Mouse (Mus musculus): Measurements from ENCODE around the gene Akap8l. TPM values are rescaled to one million over a fixed set of nuclear protein-coding genes. Genes with fewer than 3 reads are reported as not detected.

Akap8l gene
- polyA plus RNA-seq, 1 experiment from 2014 or later, result 62.6 TPM

- H3K4me3 ChIP-seq (replicated peaks), result no peak overlapping the region
- ATAC-seq, result no peak
- no peak overlapping the region for H3K4me2 ChIP-seq (replicated peaks)
- H3K9me3 ChIP-seq, result no peaks in the 10 kb centered on the region
- H3K27ac ChIP-seq, result no peak overlapping the region
- peaks cover 63% of the 10 kb centered on the region for H3K36me3 ChIP-seq
- H3K27me3 ChIP-seq (replicated peaks), result no peaks in the 10 kb centered on the region
- no peaks in the 10 kb centered on the region for H3K4me1 ChIP-seq (replicated peaks)
- H3K9ac ChIP-seq, result no peak overlapping the region
- 77% methylated on average over 2 of the region's 2 CpGs for WGBS
These were observed 14.5 kb downstream of the Akap8l start for GRCm38 (mm10) chr17:32335869-32336268.

DNA sequence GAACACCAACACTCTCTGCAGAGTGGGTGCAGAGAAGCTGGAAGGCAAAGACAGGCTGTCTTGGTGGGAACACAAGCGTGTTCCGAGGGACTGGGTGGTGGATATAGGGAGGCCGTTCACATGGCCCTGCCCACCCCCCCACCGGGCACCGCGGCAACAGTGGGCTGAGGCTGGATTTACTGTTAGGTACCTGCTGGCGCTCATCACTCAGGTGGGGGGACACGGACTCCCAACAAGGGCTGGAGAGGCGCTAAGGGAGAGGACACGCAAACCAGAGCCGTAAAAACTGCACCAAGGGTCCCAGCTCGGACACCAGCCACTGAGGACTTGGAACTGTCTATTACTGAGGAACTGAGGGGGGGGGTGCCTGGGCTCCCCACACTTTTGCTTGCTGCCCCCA lies 15.5 kb downstream of the Akap8l start:
- no peak for ATAC-seq
- Histone ChIP-seq H3K36me3 (peaks cover 63% of the 10 kb centered on the region), H3K4me1 (replicated peaks) (no peaks in the 10 kb centered on the region), H3K4me2 (replicated peaks) (no peak overlapping the region), H3K9ac (no peak overlapping the region), H3K9me3 (no peaks in the 10 kb centered on the region), H3K4me3 (replicated peaks) (no peak overlapping the region), H3K27me3 (replicated peaks) (no peaks in the 10 kb centered on the region), H3K27ac (no peak overlapping the region)
- 92% methylated on average over 12 of the region's 12 CpGs for WGBS

- Histone ChIP-seq H3K4me2 (replicated peaks) (no peak overlapping the region), H3K9me3 (no peaks in the 10 kb centered on the region), H3K4me1 (replicated peaks) (no peaks in the 10 kb centered on the region), H3K9ac (no peak overlapping the region), H3K4me3 (replicated peaks) (no peak overlapping the region), H3K27me3 (replicated peaks) (no peaks in the 10 kb centered on the region), H3K27ac (no peak overlapping the region), H3K36me3 (peaks cover 59% of the 10 kb centered on the region)
- 72% methylated on average over 31 of the region's 31 CpGs for WGBS
- ATAC-seq, result peak; percentile 58
These were observed 16.6 kb downstream of the Akap8l start for GRCm38 (mm10) chr17:32333675-32334303.

DNA sequence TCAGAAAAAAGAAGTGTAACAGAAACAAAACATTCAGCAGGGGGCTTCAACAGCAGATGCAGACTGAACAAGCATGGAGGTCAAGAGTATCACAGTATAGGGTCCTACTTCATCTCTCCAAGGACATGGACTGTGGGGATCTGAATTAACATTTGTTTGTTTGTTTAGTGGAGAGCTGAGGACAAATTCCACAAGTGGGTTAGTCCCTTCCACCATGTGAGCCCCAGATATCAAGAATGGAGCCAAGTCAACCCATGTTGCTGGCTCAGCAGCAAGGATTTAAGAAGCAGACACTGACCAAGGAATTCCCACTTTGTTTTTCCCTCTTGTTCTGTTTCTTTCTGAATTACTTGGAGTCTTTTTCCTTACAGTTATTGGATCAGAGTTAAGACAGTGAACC lies 22.9 kb downstream of the Akap8l start:
- no peak overlapping the region for H3K27ac ChIP-seq
- H3K4me2 ChIP-seq (replicated peaks), result no peak overlapping the region
- no peaks in the 10 kb centered on the region for H3K27me3 ChIP-seq (replicated peaks)
- no peaks in the 10 kb centered on the region for H3K9me3 ChIP-seq
- H3K4me1 ChIP-seq (replicated peaks), result no peaks in the 10 kb centered on the region
- no peak for ATAC-seq
- H3K36me3 ChIP-seq, result peaks cover 14% of the 10 kb centered on the region
- no peak overlapping the region for H3K9ac ChIP-seq
- H3K4me3 ChIP-seq (replicated peaks), result no peak overlapping the region

DNA sequence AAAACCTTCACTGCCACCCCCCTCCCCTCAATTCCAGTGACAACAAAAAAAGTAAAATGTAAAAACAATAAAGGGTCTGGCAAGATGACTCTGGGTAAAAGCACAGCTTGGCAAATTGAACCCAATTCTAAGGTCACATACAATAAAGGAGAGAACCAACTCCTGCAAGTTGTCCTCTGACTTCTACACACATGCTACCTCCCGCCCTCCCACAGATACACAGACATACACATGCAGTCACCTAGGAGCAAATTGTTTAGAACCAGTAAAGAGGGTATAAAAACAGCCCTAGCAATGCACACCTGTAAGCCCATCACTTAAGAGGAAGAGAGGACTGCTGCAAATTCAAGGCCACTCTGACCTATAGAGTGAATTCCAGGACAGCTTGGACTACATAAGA lies 27.6 kb downstream of the Akap8l start:
- peaks cover 6% of the 10 kb centered on the region; the same call in 1 of the 2 replicates for H3K36me3 ChIP-seq
- no peak for ATAC-seq

GRCm38 (mm10) chr17:32321836-32322235 lies 28.6 kb downstream of the Akap8l start:
- H3K4me1 ChIP-seq (replicated peaks), result peaks cover 9% of the 10 kb centered on the region
- H3K4me3 ChIP-seq (replicated peaks), result peak overlapping the region; percentile 69
- 24% methylated on average over 6 of the region's 6 CpGs for WGBS
- H3K9ac ChIP-seq, result peak overlapping the region; percentile 83
- no peak; the same call in 1 of the 2 replicates for ATAC-seq
- peak overlapping the region; percentile 91 for H3K27ac ChIP-seq
- peaks cover 10% of the 10 kb centered on the region for H3K36me3 ChIP-seq
- peak overlapping the region; percentile 77 for H3K4me2 ChIP-seq (replicated peaks)
- no peaks in the 10 kb centered on the region for H3K9me3 ChIP-seq
- H3K27me3 ChIP-seq (replicated peaks), result no peaks in the 10 kb centered on the region

More for the DNA sequence above, 27.6 kb downstream of the Akap8l start:
- Histone ChIP-seq H3K27me3 (replicated peaks) (no peaks in the 10 kb centered on the region), H3K9me3 (no peaks in the 10 kb centered on the region), H3K4me1 (replicated peaks) (peaks cover 9% of the 10 kb centered on the region), H3K4me3 (replicated peaks) (no peak overlapping the region), H3K9ac (no peak overlapping the region), H3K4me2 (replicated peaks) (no peak overlapping the region), H3K27ac (no peak overlapping the region)
- WGBS, result 94% methylated on average over 1 of the region's 1 CpGs

DNA sequence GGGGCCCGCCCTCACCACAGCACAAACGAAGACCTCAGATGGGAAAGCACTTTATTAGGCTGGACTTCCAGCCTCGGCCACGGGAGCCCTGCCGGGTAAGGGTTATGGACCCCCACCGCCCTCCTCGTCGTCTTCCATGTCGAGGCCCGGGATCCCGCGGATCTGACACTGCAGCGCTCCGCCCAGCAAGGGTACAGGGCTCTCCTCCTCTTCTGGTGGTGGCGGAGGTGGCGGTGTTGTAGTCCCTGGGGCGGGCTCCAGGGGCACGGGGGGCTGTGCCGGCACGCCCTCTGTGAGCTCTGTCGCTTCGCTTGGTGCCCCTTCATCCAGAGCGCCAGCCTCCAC lies 29.0 kb downstream of the Akap8l start:
- Histone ChIP-seq H3K4me2 (replicated peaks) (peak overlapping the region; percentile 77), H3K36me3 (peaks cover 15% of the 10 kb centered on the region), H3K4me3 (replicated peaks) (peak overlapping the region; percentile 69), H3K9me3 (no peaks in the 10 kb centered on the region), H3K27me3 (replicated peaks) (no peaks in the 10 kb centered on the region), H3K9ac (peak overlapping the region; percentile 83), H3K27ac (peak overlapping the region; percentile 91), H3K4me1 (replicated peaks) (peaks cover 9% of the 10 kb centered on the region)
- peak; percentile 78 for ATAC-seq
- 0% methylated on average over 23 of the region's 23 CpGs for WGBS

DNA sequence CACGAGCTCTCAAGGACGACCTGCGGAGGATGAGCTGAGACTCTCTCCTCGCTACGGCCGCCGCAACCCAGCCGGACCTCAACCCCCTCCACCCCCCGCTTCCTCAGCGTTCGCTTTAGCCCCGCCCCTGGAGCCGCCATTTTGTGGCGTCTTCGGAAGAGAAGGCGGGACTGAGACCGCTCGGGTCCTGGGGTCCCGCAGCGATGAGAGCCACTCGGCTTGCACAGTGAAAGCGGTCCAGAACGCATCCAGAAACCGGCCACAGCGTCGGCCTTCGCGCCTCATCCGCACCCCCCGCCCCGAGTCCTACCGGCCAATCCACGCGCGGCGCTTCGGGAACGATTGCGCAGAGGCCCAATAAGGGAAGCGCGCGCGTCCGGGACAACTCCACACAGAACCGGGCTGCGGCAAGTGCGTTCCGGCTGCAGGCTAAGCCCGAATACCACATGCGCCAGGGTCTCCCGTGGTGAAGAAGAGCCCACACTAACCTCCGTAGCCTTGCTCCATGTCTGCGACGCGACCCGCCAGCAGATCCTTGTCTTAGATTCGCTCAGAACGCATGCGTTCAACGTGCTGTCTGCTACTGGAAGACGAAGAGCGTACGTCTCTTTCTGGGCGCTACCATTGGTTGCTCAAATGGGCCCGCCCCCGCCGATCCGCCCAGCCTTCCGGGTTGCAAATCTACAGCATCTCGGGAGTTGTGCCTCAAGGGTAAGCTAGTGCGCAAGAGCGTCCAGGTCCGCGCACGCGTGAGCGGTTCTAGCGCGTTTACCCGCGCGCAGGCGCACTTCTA lies 29.6 kb downstream of the Akap8l start, which contains the start of gene Akap8:
TSS of gene Akap8 (minus strand) at position 642 of the 793 bp plus-strand sequence.
- peak within 1 kb of the TSS; percentile 83 for H3K9ac ChIP-seq

GRCm38 (mm10) chr17:32319950-32320349 lies 30.5 kb downstream of the Akap8l start:
- peaks cover 29% of the 10 kb centered on the region for H3K36me3 ChIP-seq
- H3K27ac ChIP-seq, result peak overlapping the region; percentile 98
- H3K9ac ChIP-seq, result peak overlapping the region; percentile 79
- H3K27me3 ChIP-seq (replicated peaks), result no peaks in the 10 kb centered on the region
- H3K9me3 ChIP-seq, result no peaks in the 10 kb centered on the region
- under 1% methylated on average over 7 of the region's 7 CpGs for WGBS
- peaks cover 9% of the 10 kb centered on the region for H3K4me1 ChIP-seq (replicated peaks)
- no peak for ATAC-seq
- peak overlapping the region; percentile 77 for H3K4me2 ChIP-seq (replicated peaks)
- H3K4me3 ChIP-seq (replicated peaks), result peak overlapping the region; percentile 69

More for the DNA sequence above, 29.6 kb downstream of the Akap8l start, which contains the start of gene Akap8:
- H3K27ac ChIP-seq, result peak within 1 kb of the TSS; percentile 98
- ATAC-seq, result peak; percentile 98
- H3K4me2 ChIP-seq (replicated peaks), result peak within 1 kb of the TSS; percentile 77
- H3K27me3 ChIP-seq (replicated peaks), result no peaks in the 10 kb centered on the region
- no peaks in the 10 kb centered on the region for H3K9me3 ChIP-seq
- H3K4me1 ChIP-seq (replicated peaks), result peaks cover 9% of the 10 kb centered on the region
- peaks cover 20% of the 10 kb centered on the region for H3K36me3 ChIP-seq
- under 1% methylated on average over 83 of the region's 83 CpGs for WGBS
- H3K4me3 ChIP-seq (replicated peaks), result peak within 1 kb of the TSS; percentile 69

DNA sequence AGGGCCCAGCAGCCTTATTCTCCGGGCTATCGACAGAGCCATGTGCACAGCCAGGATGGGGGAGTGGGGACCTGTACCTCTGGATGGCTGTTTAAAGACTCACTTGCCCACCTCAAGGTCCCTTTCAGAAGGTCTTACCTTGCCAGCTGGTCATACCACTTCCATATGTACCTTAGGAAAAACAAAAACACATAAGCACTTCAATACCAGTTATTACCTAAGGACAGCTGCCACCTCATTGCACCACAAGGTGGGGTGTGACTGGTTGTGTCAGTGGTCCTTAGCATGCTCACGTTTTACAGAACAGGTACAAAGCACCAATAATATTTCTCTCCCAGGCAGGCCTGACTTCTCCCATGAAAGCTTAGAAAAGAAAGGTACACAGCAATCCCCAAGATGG lies 32.7 kb downstream of the Akap8l start:
- Histone ChIP-seq H3K27ac (no peak overlapping the region), H3K36me3 (peaks cover 48% of the 10 kb centered on the region), H3K4me1 (replicated peaks) (peaks cover 9% of the 10 kb centered on the region), H3K4me2 (replicated peaks) (no peak overlapping the region), H3K9ac (no peak overlapping the region), H3K4me3 (replicated peaks) (no peak overlapping the region), H3K27me3 (replicated peaks) (no peaks in the 10 kb centered on the region), H3K9me3 (no peaks in the 10 kb centered on the region)
- 89% methylated on average over 3 of the region's 3 CpGs for WGBS
- no peak for ATAC-seq

- no peak overlapping the region for H3K9ac ChIP-seq
- no peaks in the 10 kb centered on the region for H3K9me3 ChIP-seq
- WGBS, result 92% methylated on average over 8 of the region's 8 CpGs
- H3K4me3 ChIP-seq (replicated peaks), result no peak overlapping the region
- H3K36me3 ChIP-seq, result peaks cover 55% of the 10 kb centered on the region
- H3K4me1 ChIP-seq (replicated peaks), result peaks cover 9% of the 10 kb centered on the region
- no peak overlapping the region for H3K27ac ChIP-seq
- ATAC-seq, result no peak
- no peaks in the 10 kb centered on the region for H3K27me3 ChIP-seq (replicated peaks)
- no peak overlapping the region for H3K4me2 ChIP-seq (replicated peaks)
These were observed 33.4 kb downstream of the Akap8l start for GRCm38 (mm10) chr17:32317032-32317431.

DNA sequence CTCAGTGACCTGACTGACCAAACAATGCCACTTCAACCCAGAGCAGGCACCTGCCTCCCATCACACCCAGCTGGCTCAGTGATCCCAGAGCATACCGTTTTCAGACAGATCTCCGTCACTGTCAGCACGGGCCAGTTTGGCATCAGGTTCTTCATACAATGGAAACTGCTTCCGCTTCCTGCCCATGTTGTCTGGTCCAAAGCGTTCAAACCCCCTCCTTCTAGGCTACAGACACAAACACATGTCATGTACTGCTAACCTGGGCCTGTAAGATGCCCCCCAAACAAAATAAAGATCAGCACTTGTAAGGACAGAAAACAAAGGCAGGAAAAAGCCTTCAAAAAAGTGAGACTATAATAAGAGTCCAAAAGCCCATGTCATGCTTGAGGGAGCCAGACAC lies 34.8 kb downstream of the Akap8l start:
- 92% methylated on average over 5 of the region's 5 CpGs for WGBS
- no peaks in the 10 kb centered on the region for H3K9me3 ChIP-seq
- H3K4me3 ChIP-seq (replicated peaks), result no peak overlapping the region
- no peak overlapping the region for H3K4me2 ChIP-seq (replicated peaks)
- H3K9ac ChIP-seq, result no peak overlapping the region
- ATAC-seq, result no peak
- peaks cover 9% of the 10 kb centered on the region; the same call in 1 of the 2 replicates for H3K4me1 ChIP-seq (replicated peaks)
- no peak overlapping the region for H3K27ac ChIP-seq
- peaks cover 67% of the 10 kb centered on the region for H3K36me3 ChIP-seq
- H3K27me3 ChIP-seq (replicated peaks), result no peaks in the 10 kb centered on the region
